Mouse (Mus musculus) lung, postnatal 0 days (tissue): ENCODE data around the gene Trappc6a. TPM values are rescaled to one million over a fixed set of nuclear protein-coding genes. Genes with fewer than 3 reads are reported as not detected.
A peak's percentile ranks its signal among the peaks of the same experiment; 100 is the strongest.

ENCODE experiments used
- ATAC-seq: fragments of 200-750 bp; cut with Nextera tagmentation; 2 replicates; pipeline ENCODE4 v1.8.0; 2017; ENCODE audit warnings: moderate library complexity
- DNase-seq: peaks from one replicate; pipeline ENCODE4 v3.0.0-alpha.2; 2016; ENCODE audit warnings: low spot score
- H3K27ac ChIP-seq: fragments of 300-500 bp; sonication (generic); 2 replicates; pipeline ENCODE4 v1.5.1; 2014; ENCODE audit warnings: antibody characterized with exemption, mild to moderate bottlenecking, low read length, mixed read lengths
- H3K27me3 ChIP-seq: fragments of 300-500 bp; sonication (generic); replicated peaks from 2 replicates; pipeline ENCODE4 v1.6.1; 2014; ENCODE audit warnings: low read length, mixed read lengths; ENCODE audit not compliant: insufficient read depth
- H3K36me3 ChIP-seq: fragments of 300-500 bp; sonication (generic); 2 replicates; pipeline ENCODE4 v1.6.1; 2014; ENCODE audit warnings: low read length, mixed read lengths; ENCODE audit not compliant: insufficient read depth
- H3K4me1 ChIP-seq: fragments of 300-500 bp; sonication (generic); 2 replicates; pipeline ENCODE4 v1.6.1; 2014; ENCODE audit warnings: antibody characterized with exemption, low read depth, low read length, mixed read lengths; ENCODE audit not compliant: insufficient read depth
- H3K4me2 ChIP-seq: fragments of 300-500 bp; sonication (generic); replicated peaks from 2 replicates; pipeline ENCODE4 v1.6.1; 2014; ENCODE audit warnings: low read depth, mild to moderate bottlenecking, low read length, moderate library complexity, mixed read lengths
- H3K4me3 ChIP-seq: fragments of 300-500 bp; sonication (generic); 2 replicates; pipeline ENCODE4 v1.5.1; 2014; ENCODE audit warnings: low read depth, low read length
- H3K9ac ChIP-seq: fragments of 300-500 bp; sonication (generic); replicated peaks from 2 replicates; pipeline ENCODE4 v1.6.1; 2014; ENCODE audit warnings: low read depth, mild to moderate bottlenecking
- H3K9me3 ChIP-seq: fragments of 300-500 bp; sonication (generic); 2 replicates; pipeline ENCODE4 v1.6.1; 2016; ENCODE audit warnings: low read length, mixed read lengths
- CTCF ChIP-seq: IDR thresholded peaks from 2 replicates; pipeline ENCODE4 v1.5.1; 2016; ENCODE audit warnings: antibody characterized with exemption, mild to moderate bottlenecking
- EP300 ChIP-seq: IDR thresholded peaks from 2 replicates; pipeline ENCODE4 v1.6.1; 2016; ENCODE audit warnings: antibody characterized with exemption, mild to moderate bottlenecking, control low read depth
- WGBS: fragments of 180-500 bp; shearing (Covaris S2); extraction: QIAGEN DNeasy Blood & Tissue Kit; methylation state at CpG from one replicate; pipeline ENCODE4 v1.1.7; 2014; 5-methylcytosine and 5-hydroxymethylcytosine counted together
- polyA plus RNA-seq: library from polyadenylated mRNA; unstranded; fragments of >200 nt; fragmentation: Nextera tagmentation; extraction: Ambion mirVana; gene quantifications from 2 replicates; pipeline ENCODE4 v1.2.1, GENCODE M21; 2015

Gene Trappc6a
- polyA plus RNA-seq: 85.5 and 91.9 TPM in 2 replicates

DNA sequence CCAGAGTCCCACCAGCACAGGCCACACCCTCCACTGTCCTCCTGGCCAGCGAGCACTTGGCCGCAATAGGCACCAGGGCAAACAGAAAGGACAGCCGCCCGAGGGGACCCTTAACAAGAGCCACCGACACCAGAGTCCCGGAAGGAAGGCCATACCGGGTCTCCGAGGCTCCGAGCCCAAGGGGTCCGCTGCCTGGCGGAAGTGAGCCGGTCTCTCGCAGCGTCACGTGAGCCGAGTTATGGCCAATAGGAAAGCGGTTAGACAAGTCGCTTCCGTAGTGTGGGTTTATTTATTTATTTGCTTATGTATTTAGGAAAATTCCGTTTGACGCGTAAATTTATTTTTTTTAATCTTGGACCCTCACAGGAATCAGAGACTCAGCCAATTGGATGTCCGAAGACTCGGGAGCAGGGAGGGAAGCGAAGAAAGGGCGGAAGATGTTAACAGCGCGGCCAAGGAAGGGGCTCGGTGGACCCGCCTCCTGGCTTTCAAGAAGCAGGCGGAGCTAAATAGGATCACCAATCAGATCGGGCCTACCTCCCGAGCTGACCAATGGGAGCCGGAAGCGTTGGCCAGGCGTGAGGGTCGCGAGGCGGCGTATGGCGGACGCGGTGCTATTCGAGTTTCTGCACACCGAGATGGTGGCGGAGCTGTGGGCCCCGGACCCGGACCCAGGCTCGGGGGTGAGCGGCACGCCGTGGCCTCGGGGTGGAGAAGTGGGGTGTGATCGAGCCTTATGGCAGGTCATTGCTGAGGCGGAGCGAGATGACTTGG is at the start of gene Trappc6a, which contains the start of gene Bloc1s3:
Trappc6a (plus strand) TSS at position 246 of the 774 bp plus-strand sequence.
Bloc1s3 (minus strand) TSS at position 218 of the 774 bp plus-strand sequence.
- no peak for TF ChIP-seq EP300
- TF ChIP-seq CTCF: peak; percentile 30
- Histone ChIP-seq H3K27ac (peak within 1 kb of the TSS; percentile 81), H3K4me3 (peak within 1 kb of the TSS; percentile 67), H3K9me3 (no peaks in the 10 kb centered on the region), H3K4me2 (peak within 1 kb of the TSS; percentile 83), H3K4me1 (peaks cover 5% of the 10 kb centered on the region), H3K36me3 (no peaks in the 10 kb centered on the region), H3K27me3 (no peaks in the 10 kb centered on the region), H3K9ac (peak within 1 kb of the TSS; percentile 66)
- ATAC-seq (peak; percentile 97), DNase-seq (peak; percentile 97)
- WGBS: under 1% methylated on average over 55 of the region's 56 CpGs

DNA sequence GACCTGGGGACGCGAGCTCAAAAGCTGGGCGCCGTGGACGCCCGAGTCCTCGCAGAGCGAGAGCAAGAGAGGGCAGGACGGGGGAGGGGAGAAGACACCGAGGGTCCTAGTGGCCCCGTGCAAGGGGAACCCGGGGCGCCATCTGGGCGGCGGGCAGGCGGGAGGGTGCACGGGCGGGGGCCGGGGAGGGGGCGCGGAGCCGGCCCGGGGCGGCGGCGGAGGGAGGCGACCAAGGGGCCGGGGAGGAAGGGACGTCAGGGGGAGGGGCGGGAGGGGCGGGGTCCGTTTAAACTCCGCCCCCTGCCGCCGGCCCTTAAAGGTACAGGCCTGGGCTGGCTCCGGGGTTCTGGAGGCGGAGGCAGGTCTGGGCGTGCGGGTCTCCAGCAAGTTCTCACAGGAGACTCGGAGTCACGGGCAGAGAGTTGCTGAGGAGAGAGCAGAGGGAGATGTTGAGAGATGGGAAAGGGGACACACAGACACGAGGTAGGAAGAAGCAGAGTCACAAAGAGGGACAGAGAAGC is 49.5 kb upstream of the Trappc6a start, which contains the start of gene Mark4:
Mark4 (minus strand) TSS at position 231 of the 521 bp plus-strand sequence.
- ATAC-seq (peak; percentile 92), DNase-seq (peak; percentile 91)
- no peak for TF ChIP-seq CTCF
- TF ChIP-seq EP300: no peak
- H3K9ac ChIP-seq: peak within 1 kb of the TSS; percentile 87
- H3K4me3 ChIP-seq: peak within 1 kb of the TSS; percentile 99
- no peaks in the 10 kb centered on the region for H3K27me3 ChIP-seq
- H3K36me3 ChIP-seq: no peaks in the 10 kb centered on the region
- peaks cover 10% of the 10 kb centered on the region for H3K4me1 ChIP-seq
- no peaks in the 10 kb centered on the region for H3K9me3 ChIP-seq
- H3K4me2 ChIP-seq: peak within 1 kb of the TSS; percentile 89
- 0% methylated on average over 16 of the region's 42 CpGs for WGBS
- H3K27ac ChIP-seq: peak within 1 kb of the TSS; percentile 83

DNA sequence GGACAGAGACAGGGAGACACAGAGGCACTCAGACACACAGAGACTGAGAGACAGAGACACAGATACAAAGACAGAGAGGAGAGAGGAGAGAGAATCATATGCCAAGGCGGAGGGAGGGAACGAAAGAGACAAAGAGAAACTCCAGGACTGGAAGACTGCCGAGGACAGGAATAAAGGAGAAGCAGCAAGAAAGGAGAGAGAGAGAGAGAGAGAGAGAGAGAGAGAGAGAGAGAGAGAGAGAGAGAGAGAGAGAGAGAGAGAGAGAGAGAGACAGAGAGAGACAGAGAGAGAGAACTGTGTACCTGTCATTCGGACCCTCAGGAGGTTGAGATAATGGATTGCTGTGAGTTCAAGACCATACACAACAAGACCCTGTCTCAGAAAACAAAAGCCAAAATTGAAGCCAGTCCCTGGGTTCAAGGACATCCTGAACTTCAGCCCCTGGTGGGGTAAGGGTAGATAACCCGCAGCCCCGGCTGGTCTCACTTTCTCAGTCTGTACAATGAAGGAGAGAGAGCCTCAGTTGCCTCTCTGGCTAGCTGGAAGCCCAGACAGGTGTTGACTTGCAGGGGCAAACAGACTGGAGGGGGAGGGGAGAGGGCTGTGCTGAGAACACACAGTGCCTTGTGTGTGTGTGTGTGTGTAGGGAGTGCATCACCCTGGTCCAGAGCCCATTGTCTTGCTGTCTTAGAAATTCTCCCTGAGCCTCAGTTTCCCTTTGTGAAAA is 48.9 kb upstream of the Trappc6a start:
- peaks cover 10% of the 10 kb centered on the region for H3K4me1 ChIP-seq
- TF ChIP-seq EP300: no peak
- TF ChIP-seq CTCF: no peak
- no peaks in the 10 kb centered on the region for H3K9me3 ChIP-seq
- peak overlapping the region; percentile 89 for H3K4me2 ChIP-seq
- H3K4me3 ChIP-seq: peak overlapping the region; percentile 99
- H3K9ac ChIP-seq: peak overlapping the region; percentile 87
- 27% methylated on average over 6 of the region's 6 CpGs for WGBS
- H3K27ac ChIP-seq: peak overlapping the region; percentile 54; the same call in 1 of the 2 replicates
- no peaks in the 10 kb centered on the region for H3K36me3 ChIP-seq
- H3K27me3 ChIP-seq: no peaks in the 10 kb centered on the region
- ATAC-seq (no peak), DNase-seq (no peak)

DNA sequence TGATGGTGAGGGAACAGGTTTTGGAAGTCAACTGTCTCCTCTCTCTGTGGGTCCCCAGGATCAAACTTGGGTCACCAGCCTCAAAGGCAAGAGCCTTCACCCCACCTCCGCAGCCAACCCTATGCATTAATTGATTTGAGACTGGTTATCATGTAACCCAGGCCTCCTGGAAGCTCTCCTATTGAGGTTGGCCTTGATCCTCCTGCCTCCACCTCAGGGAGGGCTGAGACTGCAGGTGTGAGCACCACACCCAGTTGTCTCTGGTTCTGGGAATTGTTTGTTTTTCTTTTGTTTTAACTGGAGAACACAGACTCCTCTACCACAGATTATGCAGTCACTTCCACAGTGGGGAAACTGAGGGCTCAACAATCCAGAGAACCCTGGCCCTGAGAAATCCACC is 47.7 kb upstream of the Trappc6a start:
- Histone ChIP-seq H3K4me3 (no peak overlapping the region), H3K4me1 (peaks cover 10% of the 10 kb centered on the region), H3K9ac (no peak overlapping the region), H3K4me2 (no peak overlapping the region), H3K9me3 (no peaks in the 10 kb centered on the region), H3K27ac (no peak overlapping the region), H3K27me3 (no peaks in the 10 kb centered on the region), H3K36me3 (no peaks in the 10 kb centered on the region)
- 76% methylated on average over 1 of the region's 1 CpGs for WGBS
- no peak for ATAC-seq
- no peak for DNase-seq
- TF ChIP-seq CTCF (no peak), EP300 (no peak)

DNA sequence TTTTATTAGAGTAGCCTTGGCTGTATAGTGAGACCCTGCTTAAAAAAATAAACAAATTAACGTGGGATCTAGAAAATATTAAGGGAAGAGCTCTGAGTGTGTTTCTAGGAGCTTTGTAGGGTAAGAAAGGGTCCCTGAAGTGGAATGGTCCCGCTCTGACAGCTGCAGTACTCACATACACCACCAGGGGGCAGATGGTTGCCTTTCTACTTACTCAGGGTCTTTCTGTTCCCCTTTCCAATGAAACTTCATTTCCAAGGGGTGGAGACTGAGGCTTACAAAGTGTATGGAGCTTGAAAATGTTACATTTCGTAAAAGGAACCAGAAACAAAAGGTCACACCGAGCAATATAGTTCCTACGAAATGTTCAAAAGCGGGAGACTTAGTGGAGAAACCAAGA is 46.7 kb upstream of the Trappc6a start:
- no peaks in the 10 kb centered on the region for H3K9me3 ChIP-seq
- no peak overlapping the region for H3K9ac ChIP-seq
- H3K4me2 ChIP-seq: no peak overlapping the region
- H3K4me3 ChIP-seq: no peak overlapping the region
- 11% methylated on average over 6 of the region's 6 CpGs for WGBS
- no peaks in the 10 kb centered on the region for H3K27me3 ChIP-seq
- no peak overlapping the region for H3K27ac ChIP-seq
- DNase-seq: peak; percentile 82
- no peak for ATAC-seq
- no peaks in the 10 kb centered on the region for H3K36me3 ChIP-seq
- TF ChIP-seq EP300 (no peak), CTCF (peak; percentile 92)
- peaks cover 10% of the 10 kb centered on the region for H3K4me1 ChIP-seq

DNA sequence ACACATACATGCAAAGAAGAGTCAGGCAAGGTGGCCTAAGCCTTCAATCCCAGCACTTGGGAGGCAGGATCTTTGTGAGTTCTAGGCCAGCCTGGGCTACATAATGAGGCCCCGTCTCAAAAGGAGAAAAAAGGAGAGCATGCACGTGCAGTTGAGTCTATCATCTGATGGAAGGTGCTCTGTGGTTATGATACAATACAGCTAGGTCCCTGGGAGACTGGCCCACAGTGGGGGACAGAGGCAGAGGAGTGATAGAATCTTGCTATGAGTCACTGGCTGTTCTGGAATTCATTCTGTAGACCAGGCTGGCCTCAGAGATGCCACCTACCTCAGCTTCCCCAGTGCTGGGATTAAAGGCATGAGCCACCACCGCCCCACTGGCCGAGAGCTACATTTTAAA is 45.8 kb upstream of the Trappc6a start:
- WGBS: 71% methylated on average over 4 of the region's 4 CpGs
- ATAC-seq (no peak), DNase-seq (no peak)
- Histone ChIP-seq H3K27me3 (no peaks in the 10 kb centered on the region), H3K9ac (no peak overlapping the region), H3K36me3 (no peaks in the 10 kb centered on the region), H3K4me1 (peaks cover 3% of the 10 kb centered on the region), H3K4me3 (no peak overlapping the region), H3K27ac (no peak overlapping the region), H3K9me3 (no peaks in the 10 kb centered on the region), H3K4me2 (no peak overlapping the region)
- TF ChIP-seq CTCF (no peak), EP300 (no peak)
